Mouse (Mus musculus) myocyte (in vitro differentiated cells): ENCODE results near the gene Ptpn1. TPM values are rescaled to one million over a fixed set of nuclear protein-coding genes. Genes with fewer than 3 reads are reported as not detected.

ENCODE experiments used
- H3K27me3 ChIP-seq: one replicate; pipeline ENCODE4 v1.6.1; 2011; ENCODE audit not compliant: control insufficient read depth, insufficient read depth, insufficient read length
- H3K36me3 ChIP-seq: one replicate; pipeline ENCODE4 v1.6.1; 2011; ENCODE audit not compliant: control insufficient read depth, insufficient read depth
- H3K4me2 ChIP-seq: one replicate; pipeline ENCODE4 v1.6.1; 2011; ENCODE audit warnings: low read depth, control low read depth
- H3K4me3 ChIP-seq: one replicate; pipeline ENCODE4 v1.5.1; 2011; ENCODE audit warnings: mild to moderate bottlenecking, control low read depth, moderate library complexity
- H3K79me2 ChIP-seq: one replicate; pipeline ENCODE4 v1.6.1; 2011; ENCODE audit not compliant: control insufficient read depth, insufficient read depth
- H3ac ChIP-seq: one replicate; pipeline ENCODE4 v1.6.1; 2011; ENCODE audit not compliant: control insufficient read depth, insufficient read length
- CEBPB ChIP-seq: IDR thresholded peaks from 2 replicates; pipeline ENCODE4 v1.6.1; 2011; ENCODE audit warnings: mild to moderate bottlenecking, moderate library complexity; ENCODE audit not compliant: poor library complexity, insufficient read depth, severe bottlenecking
- E2F4 ChIP-seq: IDR thresholded peaks from one replicate; pipeline ENCODE4 v1.6.1; 2011; ENCODE audit warnings: mild to moderate bottlenecking, control low read depth, moderate library complexity; ENCODE audit not compliant: insufficient read depth
- MAX ChIP-seq: IDR thresholded peaks from one replicate; pipeline ENCODE4 v1.6.1; 2011; ENCODE audit warnings: low read depth, mild to moderate bottlenecking, control low read depth
- MYOD1 ChIP-seq, 3 experiments: IDR thresholded peaks; one replicate each; pipeline ENCODE4 v1.6.1; 2011; ENCODE audit warnings: control low read depth in 2 of 3, low read depth in 2 of 3, mild to moderate bottlenecking in 2 of 3, moderate library complexity in 1 of 3; ENCODE audit not compliant: insufficient read length in 2 of 3, control insufficient read depth in 1 of 3
- MYOG ChIP-seq, 3 experiments: IDR thresholded peaks; one replicate each; pipeline ENCODE4 v1.6.1; 2011; ENCODE audit warnings: control low read depth in 2 of 3, low read depth in 2 of 3, mild to moderate bottlenecking in 2 of 3; ENCODE audit not compliant: insufficient read length in 2 of 3, control insufficient read depth in 1 of 3, insufficient read depth in 1 of 3
- POLR2A ChIP-seq: IDR thresholded peaks from one replicate; pipeline ENCODE4 v1.6.1; 2011; ENCODE audit warnings: low read depth, mild to moderate bottlenecking, control low read depth, moderate library complexity; ENCODE audit not compliant: insufficient read length
- POLR2AphosphoS2 ChIP-seq: IDR thresholded peaks from one replicate; pipeline ENCODE4 v1.6.1; 2011; ENCODE audit warnings: low read depth, control low read depth; ENCODE audit not compliant: insufficient read length
- REST ChIP-seq: IDR thresholded peaks from one replicate; pipeline ENCODE4 v1.6.1; 2011; ENCODE audit warnings: mild to moderate bottlenecking, control low read depth, moderate library complexity; ENCODE audit not compliant: insufficient read depth, insufficient read length
- SRF ChIP-seq: IDR thresholded peaks from one replicate; pipeline ENCODE4 v1.6.1; 2011; ENCODE audit warnings: low read depth; ENCODE audit not compliant: control insufficient read depth, insufficient read length
- TCF12 ChIP-seq: IDR thresholded peaks from one replicate; pipeline ENCODE4 v1.6.1; 2011; ENCODE audit warnings: mild to moderate bottlenecking, control low read depth; ENCODE audit not compliant: poor library complexity, insufficient read depth, severe bottlenecking
- TCF3 ChIP-seq: IDR thresholded peaks from one replicate; pipeline ENCODE4 v1.6.1; 2011; ENCODE audit warnings: low read depth, control low read depth; ENCODE audit not compliant: insufficient read length
- USF1 ChIP-seq: IDR thresholded peaks from one replicate; pipeline ENCODE4 v1.6.1; 2011; ENCODE audit warnings: low read depth, mild to moderate bottlenecking, control low read depth, moderate library complexity
- polyA plus RNA-seq: library from polyadenylated mRNA; unstranded; fragments of >200 nt; fragmentation: generic; extraction: Trizol; gene quantifications from one replicate; pipeline ENCODE4 v1.2.1, GENCODE M21; 2012; ENCODE audit warnings: missing spikeins

The Ptpn1 gene
- polyA plus RNA-seq, 1 experiment, result 45.0 TPM

GRCm38 (mm10) chr2:167909531-167910177, 22.2 kb upstream of the Ptpn1 start:
- Histone ChIP-seq H3ac (no peak overlapping the region), H3K79me2 (no peaks in the 10 kb centered on the region), H3K4me2 (no peak overlapping the region), H3K36me3 (no peaks in the 10 kb centered on the region), H3K27me3 (no peaks in the 10 kb centered on the region), H3K4me3 (no peak overlapping the region)
- TF ChIP-seq TCF12, result no peak
- TF ChIP-seq POLR2AphosphoS2, result no peak
- no peak for TF ChIP-seq SRF
- no peak for TF ChIP-seq MYOD1 (IDR thresholded peaks at IDR 0.05; ENCODE audit: control insufficient read depth in 1 of 3, insufficient read length in 2 of 3, low read depth in 2 of 3)
- TF ChIP-seq E2F4, result no peak
- TF ChIP-seq REST, result no peak

- H3ac ChIP-seq, result no peak overlapping the region
- H3K36me3 ChIP-seq, result no peaks in the 10 kb centered on the region
- H3K79me2 ChIP-seq, result no peaks in the 10 kb centered on the region
- no peak overlapping the region for H3K4me2 ChIP-seq
- TF ChIP-seq POLR2AphosphoS2 (no peak), TCF3 (no peak), SRF (no peak), POLR2A (no peak), USF1 (no peak), REST (no peak), E2F4 (no peak), MYOG (IDR thresholded peaks at IDR 0.05; ENCODE audit: control insufficient read depth in 1 of 3, insufficient read depth in 1 of 3, insufficient read length in 2 of 3, low read depth in 2 of 3) (no peak), MAX (no peak), CEBPB (no peak), TCF12 (no peak), MYOD1 (IDR thresholded peaks at IDR 0.05; ENCODE audit: control insufficient read depth in 1 of 3, insufficient read length in 2 of 3, low read depth in 2 of 3) (no peak)
- H3K4me3 ChIP-seq, result no peak overlapping the region
- H3K27me3 ChIP-seq, result no peaks in the 10 kb centered on the region
Measured at GRCm38 (mm10) chr2:167910178-167910540, 21.7 kb upstream of the Ptpn1 start.

- no peak overlapping the region for H3K4me2 ChIP-seq
- no peak overlapping the region for H3ac ChIP-seq
- H3K79me2 ChIP-seq, result no peaks in the 10 kb centered on the region
- no peaks in the 10 kb centered on the region for H3K36me3 ChIP-seq
- no peak overlapping the region for H3K4me3 ChIP-seq
- TF ChIP-seq REST (no peak), TCF12 (no peak), POLR2AphosphoS2 (no peak), CEBPB (no peak), MYOG (IDR thresholded peaks at IDR 0.05; ENCODE audit: control insufficient read depth in 1 of 3, insufficient read depth in 1 of 3, insufficient read length in 2 of 3, low read depth in 2 of 3) (no peak), TCF3 (no peak), SRF (no peak), E2F4 (no peak), POLR2A (no peak), MAX (no peak), USF1 (no peak), MYOD1 (IDR thresholded peaks at IDR 0.05; ENCODE audit: control insufficient read depth in 1 of 3, insufficient read length in 2 of 3, low read depth in 2 of 3) (no peak)
- H3K27me3 ChIP-seq, result no peaks in the 10 kb centered on the region
Measured at GRCm38 (mm10) chr2:167911511-167911910, 20.3 kb upstream of the Ptpn1 start.

- H3K36me3 ChIP-seq, result no peaks in the 10 kb centered on the region
- no peaks in the 10 kb centered on the region for H3K27me3 ChIP-seq
- H3ac ChIP-seq, result no peak overlapping the region
- no peak overlapping the region for H3K4me2 ChIP-seq
- no peaks in the 10 kb centered on the region for H3K79me2 ChIP-seq
- peak; percentile 53 for TF ChIP-seq USF1
- TF ChIP-seq E2F4, result no peak
- no peak overlapping the region for H3K4me3 ChIP-seq
Measured at GRCm38 (mm10) chr2:167919081-167919480, 12.8 kb upstream of the Ptpn1 start.

- no peak for TF ChIP-seq USF1
- TF ChIP-seq MYOD1 (IDR thresholded peaks at IDR 0.05; ENCODE audit: control insufficient read depth in 1 of 3, insufficient read length in 2 of 3, low read depth in 2 of 3), result no peak
- Histone ChIP-seq H3K4me3 (no peak overlapping the region), H3K4me2 (no peak overlapping the region), H3ac (no peak overlapping the region), H3K79me2 (no peaks in the 10 kb centered on the region), H3K27me3 (no peaks in the 10 kb centered on the region), H3K36me3 (no peaks in the 10 kb centered on the region)
Measured at GRCm38 (mm10) chr2:167920041-167920440, 11.8 kb upstream of the Ptpn1 start.
